Mouse (Mus musculus) monocyte, adult 5-6 weeks (primary cell): ENCODE data around the gene Iqgap3. TPM values are rescaled to one million over a fixed set of nuclear protein-coding genes. Genes with fewer than 3 reads are reported as not detected.

Experiments used
- ATAC-seq: fragments of 153-309, 156-312 bp; replicated peaks from 2 replicates; pipeline ENCODE4 v1.8.0; 2017; ENCODE audit warnings: mild to moderate bottlenecking; ENCODE audit not compliant: low TSS enrichment, insufficient number of reproducible peaks, severe bottlenecking, poor library complexity, low FRiP score
- total RNA-seq: library from RNA; stranded (forward); fragments of 200-1000, 200-491, 200-594 nt; gene quantifications from 3 replicates; pipeline ENCODE4 v1.2.3, GENCODE M21; 2017

The Iqgap3 gene
- total RNA-seq, 1 experiment from 2014 or later = not detected

DNA sequence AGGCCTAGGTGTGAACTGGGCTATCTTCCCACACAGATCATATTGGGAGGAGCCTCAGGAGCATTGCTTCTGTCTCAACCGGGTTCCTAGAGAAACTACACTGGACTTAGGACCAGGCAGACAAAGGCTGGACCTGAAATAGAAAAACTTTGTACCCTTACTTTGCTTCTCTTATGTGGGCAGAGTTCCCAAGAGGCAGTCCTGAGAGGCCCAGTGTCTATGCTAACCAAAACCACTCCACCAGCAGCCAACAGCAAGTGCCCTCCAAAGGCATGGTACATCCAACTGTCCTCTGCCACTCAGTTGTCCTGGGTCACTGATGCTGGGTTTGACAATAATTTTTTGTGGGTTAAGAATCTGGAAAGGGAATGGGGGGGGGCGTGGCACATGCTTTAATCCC is 50.7 kb downstream of the Iqgap3 start:
- no peak for ATAC-seq

DNA sequence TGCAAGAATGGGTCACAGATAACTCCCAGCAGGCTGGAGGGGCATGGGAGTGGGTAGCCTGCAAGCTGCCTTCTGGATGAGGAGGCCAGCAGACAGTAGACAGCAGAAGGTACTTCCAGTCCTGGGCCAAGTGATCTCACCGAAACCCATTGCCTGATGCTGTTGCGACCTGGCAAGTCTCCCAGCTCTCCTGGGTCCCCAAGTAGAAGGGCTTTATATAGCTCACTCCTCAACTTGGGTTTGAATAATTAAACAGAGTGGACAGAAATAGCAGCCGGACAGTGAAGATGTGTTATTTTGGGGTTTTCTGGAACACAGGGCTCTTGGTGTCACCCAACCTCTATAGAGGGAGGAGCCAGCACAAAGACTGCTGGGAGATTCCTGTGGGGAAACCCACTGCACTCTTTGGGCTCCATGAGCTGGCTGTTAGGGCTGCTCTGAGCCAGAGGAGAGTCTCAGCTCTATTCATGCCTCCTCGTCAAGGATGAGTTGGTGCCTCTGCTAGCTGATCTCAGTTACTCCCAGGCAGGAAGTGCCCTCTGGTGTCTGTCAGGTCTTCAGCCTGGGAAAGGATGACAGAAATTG is 51.5 kb downstream of the Iqgap3 start:
- no peak for ATAC-seq

DNA sequence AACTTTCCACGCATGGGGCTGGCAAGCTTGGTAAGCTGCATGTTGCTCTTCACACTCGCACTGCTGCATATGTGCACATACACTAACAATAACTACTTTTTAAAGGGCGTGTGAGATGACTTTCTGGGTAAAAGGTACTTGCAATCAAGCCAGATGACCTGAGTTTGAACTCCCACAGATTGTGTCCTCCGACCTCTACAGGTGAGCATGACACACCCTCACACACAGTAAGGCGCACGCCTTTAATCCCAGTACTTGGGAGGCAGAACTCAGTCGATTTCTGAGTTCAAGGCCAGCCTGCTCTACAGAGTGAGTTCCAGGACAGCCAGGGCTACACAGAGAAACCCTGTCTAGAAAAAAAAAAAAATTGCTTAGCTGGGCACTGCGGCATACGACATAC is 54.6 kb downstream of the Iqgap3 start:
- ATAC-seq = no peak

DNA sequence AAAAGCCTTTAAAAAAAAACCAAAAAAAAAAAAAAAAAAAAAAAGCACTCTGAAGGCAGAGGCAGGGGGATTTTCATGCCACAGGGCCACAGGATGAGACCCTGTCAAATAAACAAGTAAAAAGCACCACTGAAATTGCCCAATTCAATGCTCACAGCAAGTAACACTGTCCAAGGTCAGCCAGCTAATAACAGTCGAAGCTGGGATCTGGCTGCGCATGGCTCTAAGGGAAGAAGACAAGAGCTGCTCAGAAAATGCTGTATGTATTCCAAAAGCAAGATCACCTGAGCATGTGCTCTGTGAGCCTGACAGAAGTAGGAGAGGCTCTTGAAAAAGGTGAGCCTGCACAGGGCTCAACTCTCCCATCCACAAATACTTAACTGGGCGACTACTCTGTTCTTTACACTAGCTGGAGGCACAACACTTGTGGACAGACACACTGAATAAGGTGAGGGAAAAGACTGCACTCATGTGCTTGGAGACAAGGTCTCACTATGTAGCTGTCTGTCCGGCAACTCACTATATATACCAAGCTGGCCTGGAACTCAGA is 55.2 kb downstream of the Iqgap3 start:
- ATAC-seq = no peak

DNA sequence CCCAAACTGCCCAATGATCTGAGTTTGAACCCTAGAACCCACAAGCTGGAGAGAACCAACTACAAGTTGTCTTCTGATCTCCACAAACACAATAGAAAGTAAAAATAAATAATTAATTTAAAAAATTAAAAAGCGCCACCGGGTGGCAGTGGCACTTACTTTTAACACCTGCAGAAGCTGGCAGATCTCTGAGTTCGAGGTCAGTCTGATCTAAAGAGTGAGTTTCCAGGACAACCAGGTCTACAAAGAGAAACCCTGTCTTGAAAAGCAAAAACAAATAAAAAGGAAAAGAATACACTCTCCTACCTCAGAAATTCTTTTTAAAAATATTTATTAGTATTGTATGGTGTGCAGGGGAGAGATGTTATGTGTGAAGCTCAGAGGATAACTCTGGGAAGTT is 56.0 kb downstream of the Iqgap3 start:
- no peak for ATAC-seq

DNA sequence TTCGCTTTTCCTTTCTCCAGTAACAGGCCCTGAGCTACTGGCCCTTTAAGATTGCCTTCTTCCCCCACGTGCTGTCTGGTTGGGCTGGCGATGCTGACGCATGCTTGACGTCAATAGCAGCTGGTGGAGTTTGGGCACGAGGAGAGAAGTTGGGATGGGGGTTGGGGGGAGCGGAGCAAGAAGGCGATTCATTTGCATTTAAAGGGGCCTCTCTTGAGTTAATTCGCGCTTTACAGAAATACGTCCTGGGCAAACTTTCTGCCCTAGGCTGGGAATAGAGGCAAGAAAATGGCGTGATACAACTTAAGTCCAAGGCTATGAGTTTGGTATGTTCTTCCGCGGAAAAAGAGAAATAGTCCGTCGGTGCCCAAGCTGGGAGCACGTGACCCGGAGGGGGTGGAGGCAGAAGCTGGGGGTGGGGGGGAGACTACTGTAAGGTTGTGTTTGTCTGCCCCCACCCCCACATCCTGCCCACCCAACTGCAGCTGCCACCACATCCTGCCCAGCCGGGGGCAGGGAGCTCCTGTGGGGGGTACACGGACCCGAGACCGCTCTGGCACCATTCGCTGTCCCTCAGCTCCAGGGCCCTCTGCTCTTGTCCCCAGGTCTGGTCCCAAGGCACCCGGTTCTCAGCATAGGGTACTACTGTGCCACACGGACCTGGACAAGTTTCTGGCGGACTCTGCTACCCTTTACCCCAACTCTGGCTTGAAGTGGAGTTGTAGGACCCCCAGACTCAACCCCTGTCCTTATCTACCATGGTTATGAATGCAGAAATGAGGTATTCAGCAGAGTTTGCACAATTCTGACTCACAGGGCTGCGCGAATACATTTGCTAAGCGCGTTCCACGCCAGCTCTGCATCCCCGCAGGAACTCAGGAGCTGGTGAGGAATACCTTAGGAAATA is 56.8 kb downstream of the Iqgap3 start:
- peak; percentile 67 for ATAC-seq

DNA sequence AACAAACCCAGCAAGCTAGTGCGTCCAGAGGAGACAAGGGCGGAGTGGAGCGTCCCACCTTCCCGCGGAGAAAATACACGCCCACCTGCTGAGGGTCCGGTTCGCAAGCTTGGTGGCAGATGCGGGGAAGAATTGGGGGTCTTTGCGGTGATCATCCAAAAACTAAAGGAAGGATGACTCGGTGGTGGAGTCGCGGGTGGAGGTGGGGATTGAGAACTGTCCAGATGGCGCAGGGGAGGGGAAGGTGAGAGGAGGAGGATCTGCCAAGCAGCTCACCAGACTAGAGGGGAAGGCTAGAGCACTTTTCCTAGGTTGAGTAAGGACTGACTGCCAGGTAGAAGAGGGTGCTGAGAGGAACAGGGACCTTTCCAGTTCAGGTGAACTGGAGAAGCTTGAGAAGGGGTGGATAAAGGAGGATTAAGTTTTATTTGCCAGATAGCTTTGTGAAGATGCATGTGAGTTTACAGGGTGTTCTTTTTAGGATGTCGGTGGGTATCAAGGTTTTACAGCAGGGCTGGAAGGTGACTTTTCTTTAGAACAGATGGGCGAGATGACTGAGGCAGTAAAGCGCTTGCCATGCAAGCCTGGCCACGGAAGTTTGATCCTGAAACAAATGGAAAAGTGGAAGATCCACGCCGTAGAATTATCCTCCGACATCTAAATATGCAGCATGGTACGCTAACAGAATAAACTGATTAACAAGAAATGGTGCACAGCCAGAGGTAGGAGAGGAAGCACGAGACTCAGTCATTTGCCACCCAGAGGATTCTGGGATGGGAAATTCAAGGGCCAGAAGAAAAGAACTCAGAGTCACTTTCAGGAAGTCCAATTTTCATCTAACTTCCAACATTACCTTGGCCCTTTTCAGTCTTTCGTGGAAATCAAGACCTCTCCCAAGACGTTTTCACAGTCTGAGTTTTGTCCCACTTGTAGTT is 57.7 kb downstream of the Iqgap3 start:
- no peak for ATAC-seq

DNA sequence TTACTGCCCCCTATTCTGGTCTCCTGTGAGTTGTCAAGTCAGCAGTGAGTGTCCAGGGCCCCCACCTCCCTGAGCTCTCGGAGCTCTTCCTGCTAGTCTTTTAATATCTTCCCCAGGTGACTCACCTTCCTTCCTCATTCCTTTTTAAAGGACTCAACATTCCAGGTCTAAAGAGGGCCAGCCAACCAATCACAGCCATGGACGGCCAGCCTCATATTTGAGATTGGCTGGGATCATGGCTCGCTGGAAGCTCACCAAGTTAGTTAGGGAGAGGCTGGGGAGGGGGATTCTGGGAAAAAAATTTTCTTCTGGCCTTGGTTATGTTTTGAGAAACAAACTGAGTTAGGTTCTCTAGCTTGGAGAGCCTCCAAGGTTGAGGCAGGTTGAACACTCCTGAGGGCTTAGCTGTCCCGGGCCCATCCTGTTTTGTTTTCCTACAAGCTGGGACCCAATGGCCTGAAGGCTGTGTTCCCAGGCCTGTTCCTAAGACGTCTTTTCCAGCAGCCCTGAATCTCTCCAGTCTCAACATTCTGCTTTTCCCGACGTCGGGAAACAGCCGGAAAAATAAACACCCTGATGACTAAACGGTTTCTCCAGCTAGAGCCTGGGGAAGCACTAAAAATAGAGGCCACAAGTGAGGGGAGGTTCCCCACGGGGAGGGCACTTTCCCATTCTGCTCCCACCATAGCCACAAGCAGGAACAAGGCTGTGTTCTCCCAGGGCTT is 58.6 kb downstream of the Iqgap3 start:
- ATAC-seq = no peak

DNA sequence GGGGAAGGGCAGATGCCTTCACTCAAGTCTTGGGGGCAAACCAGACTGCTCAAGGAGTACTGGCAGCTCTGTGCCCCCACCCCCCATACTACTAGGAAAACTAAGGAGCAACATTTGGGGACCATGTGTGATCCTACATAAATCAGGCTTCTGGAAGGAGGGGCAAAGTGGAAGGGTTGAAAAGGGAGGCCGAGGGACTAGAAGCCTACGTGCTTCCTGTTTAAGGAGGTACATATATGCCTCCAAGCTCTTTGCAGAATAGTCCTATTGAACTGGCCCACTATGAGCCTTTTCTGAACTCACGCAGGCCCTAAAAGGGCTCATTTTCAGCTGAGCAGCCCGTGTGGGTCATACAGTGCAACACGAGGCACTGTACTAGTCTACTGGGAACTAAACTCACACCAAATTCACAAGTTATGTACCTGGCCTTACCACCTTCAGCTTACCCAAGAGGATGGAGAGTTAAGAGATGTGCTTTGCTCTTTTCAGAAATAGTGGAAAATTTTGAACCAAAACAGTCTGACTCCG is 59.2 kb downstream of the Iqgap3 start:
- no peak for ATAC-seq

DNA sequence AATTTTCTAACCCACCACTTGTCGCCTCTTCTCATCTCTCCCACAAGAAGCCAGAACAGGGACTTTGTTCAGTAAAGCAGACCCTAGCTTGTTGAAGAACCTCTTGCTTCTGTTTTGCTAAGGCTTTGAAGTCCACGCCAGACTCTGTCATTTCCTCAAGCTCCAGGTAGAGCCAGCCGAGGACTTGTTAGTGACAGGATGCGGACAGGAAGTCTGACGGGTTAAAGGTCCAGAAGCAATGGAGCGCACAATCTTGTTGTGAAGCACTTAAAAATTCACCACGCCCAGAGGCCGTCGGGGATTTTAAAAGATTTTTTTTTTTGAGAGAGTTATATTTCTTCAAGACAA is 59.6 kb downstream of the Iqgap3 start:
- ATAC-seq = no peak

DNA sequence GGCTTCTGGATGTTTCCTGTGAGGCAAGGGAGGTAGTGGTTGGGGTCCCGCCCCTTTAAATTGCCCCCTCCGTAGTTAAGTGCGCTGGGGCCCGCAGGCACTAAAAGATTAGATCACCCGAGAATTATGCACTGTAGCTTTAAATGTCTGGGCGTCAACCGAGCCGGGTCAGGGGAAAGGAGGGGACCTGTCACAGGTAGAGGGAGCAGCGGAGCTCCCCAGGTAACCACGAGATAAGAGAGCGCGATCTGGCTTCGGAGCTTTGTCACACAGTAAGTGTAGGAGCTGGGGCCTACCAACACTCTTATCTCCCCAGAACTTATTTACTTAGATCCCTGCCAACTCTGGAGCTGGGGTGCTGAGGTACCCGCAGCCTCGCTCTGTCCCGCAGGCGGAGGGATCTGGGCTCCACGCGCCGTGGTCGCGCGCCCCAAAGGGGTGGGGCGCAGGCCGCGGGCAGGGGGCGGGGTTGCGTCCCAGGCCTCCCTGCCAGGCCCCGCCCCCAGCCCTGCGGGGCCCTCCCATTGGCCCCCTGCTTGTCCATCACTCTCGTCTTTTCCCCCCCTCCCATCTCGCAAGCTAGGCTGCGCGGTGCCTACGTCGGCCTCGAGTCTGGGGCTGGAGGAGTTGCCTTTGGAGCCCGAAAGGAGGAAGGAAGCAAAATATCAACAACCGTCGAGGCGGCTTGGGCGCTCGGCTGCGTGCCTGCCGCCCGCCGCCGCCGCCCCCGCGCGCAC is 60.2 kb downstream of the Iqgap3 start, which contains the start of gene Mef2d:
Gene Mef2d, plus strand, starts transcription at position 586 of the 737 bp plus-strand sequence.
- peak; percentile 61 for ATAC-seq

DNA sequence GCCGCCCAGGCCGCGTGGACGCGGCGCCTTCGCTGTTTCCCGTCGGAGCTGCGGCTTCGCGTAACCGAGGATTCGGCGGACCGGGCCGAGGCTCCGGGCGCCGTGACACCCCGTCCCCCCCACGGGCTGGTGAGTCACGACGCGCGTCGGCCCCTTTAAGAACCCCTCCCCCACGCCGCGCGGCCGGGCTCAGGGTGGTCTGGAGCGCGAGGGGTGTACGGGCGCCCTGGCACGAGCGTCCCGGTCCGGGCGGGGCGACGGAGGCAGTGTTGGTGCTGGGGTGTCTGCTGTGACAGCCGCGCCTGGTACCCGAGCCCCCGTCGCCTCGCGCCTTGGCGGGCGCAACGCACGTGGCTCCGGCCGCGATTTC is 60.8 kb downstream of the Iqgap3 start:
- no peak for ATAC-seq

DNA sequence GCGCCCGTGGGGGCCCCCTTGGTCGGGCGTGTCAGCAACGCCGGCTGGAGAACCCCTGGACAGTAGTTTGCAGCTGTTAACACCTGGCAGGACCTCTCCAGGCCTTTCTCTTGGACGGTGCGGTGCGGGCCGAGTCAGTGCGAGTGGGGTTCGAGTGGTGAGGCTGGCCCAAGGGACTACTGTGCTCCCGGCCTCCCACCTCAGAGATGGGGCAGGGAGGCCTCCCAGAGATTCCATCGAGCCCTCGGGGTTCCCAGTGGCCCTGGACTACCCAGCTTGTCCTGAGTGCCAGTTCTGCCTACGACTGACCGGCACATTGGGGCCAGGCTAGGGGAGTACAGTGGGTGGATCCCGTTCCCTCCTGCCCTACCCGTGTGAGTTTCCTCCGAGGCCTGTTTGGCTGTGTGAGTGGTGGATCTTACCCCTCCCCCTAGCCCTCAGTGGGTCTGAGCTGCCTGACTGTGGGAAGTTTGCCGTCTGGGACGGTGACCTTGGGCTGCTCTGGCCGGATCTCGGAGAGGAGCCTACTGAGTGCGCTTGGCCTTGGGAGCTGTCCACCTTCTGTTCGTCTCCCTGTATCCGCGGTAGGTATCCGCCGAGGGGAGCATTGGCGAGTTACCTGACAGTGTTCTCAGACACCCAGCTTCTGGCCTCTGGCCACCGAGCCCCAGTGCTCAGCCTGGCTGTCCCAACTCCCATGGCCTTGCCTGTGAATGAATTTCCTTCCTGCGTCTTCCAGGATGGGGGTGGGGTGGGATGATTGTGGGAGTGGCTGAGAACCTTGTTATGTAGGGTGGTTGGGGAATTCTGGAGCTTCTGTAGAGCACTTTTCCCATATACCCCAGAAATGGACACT is 61.4 kb downstream of the Iqgap3 start:
- peak; percentile 44 for ATAC-seq

DNA sequence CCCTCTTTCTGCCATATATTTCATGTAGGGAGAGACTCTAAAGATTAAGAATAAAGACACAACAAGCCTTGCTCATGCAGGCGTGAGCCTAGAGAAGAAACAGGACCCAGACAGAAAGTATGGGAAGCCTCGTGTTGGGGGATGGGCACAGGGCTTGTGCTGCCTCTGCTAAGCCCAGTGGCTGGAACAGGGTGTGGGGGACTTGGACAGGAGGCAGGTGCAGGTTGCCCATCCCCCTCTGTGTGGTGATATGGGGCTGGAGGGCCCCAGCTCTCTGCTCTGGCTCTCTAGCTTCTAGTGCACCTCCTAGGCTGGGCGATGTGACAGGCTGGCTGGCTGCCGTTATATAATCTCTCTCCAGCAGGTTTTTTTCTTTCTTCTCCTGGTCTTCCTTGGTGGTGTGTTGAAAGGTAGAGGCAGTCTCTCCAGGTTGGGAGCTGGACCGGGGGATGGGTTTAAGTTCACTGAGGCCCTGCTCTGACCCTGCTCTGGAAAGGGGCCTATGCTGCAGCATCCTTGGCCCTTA is 62.3 kb downstream of the Iqgap3 start:
- no peak for ATAC-seq

DNA sequence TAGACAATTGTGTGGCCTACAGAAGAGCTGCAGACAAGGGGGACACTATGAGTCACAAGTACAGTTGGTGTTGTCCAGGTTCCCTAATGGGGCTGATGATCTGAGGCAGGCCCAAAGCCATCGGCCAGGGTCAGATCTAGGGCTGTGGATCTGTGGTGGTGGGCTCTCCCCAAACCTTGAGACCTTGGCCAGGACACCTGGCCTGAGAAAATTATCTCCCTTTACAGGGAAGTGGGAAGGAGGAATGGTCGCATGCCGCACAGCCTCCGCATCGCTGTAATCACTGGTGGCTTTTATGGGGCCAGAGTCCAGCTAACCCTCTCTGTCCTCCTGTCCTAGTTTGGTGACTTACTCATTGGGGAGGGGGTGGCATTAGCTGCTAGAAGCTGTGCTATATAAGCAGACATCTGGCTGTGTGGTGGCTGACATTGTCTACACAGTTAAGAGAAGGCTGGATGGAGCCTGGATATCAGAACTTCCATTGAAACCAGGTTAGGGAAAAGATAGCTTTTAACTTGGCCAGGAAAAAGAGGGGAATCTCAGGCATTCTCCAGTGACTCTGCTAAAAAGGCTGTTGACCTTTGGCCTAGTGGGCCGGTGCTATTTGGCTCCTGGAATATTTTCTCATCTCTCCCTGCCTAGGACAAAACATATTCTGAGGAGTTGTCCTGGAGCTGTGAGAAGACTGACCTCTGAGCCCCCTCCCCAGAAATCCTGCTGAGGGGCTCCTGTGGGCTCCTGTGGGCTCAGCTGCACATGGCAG is 63.1 kb downstream of the Iqgap3 start:
- no peak for ATAC-seq

DNA sequence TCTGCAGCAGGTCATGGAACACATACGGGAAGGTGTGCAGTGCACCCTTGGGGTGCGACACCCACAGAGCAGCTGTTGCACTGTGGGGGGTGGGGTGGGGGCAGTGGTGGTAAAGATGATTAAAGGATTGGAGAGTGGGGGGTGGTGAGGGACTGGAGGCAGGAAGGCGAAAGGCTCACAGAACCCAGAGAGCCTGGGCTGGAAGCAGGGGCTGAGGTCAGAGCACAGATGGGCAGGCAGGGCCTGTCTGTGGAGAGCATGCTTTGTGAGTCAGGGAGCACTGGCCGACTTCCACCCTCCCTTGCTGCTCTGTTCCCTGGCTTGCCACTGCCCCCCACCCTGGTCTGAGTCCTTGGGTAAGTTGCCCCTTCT is 63.6 kb downstream of the Iqgap3 start:
- no peak for ATAC-seq
